Mouse (Mus musculus) frontal cortex, postnatal 14 days (tissue): ENCODE measurements around the gene Klhdc8a.
A peak's percentile ranks its signal among the peaks of the same experiment; 100 is the strongest.
"Not testable (repeated sequence)": the region's sequence is repeated elsewhere in the genome, so short reads cannot be mapped to it uniquely, and the experiment has no call there.

Experiments used
- DNase-seq, 2 experiments: peaks; one replicate each; pipeline ENCODE4 v3.0.0; 2022; ENCODE audit warnings: low spot score in 2 of 2

Klhdc8a gene

GRCm38 (mm10) chr1:132298425-132298800 is at the start of gene Klhdc8a:
Gene Klhdc8a, plus strand, starts transcription at chr1:132298626.
- DNase-seq: peak in 1 of 2 experiments; percentile 47

- DNase-seq: no peak
These were observed 44.0 kb upstream of the Klhdc8a start for GRCm38 (mm10) chr1:132254467-132254866.

GRCm38 (mm10) chr1:132260331-132260730 is 38.1 kb upstream of the Klhdc8a start:
- DNase-seq: no peak

DNA sequence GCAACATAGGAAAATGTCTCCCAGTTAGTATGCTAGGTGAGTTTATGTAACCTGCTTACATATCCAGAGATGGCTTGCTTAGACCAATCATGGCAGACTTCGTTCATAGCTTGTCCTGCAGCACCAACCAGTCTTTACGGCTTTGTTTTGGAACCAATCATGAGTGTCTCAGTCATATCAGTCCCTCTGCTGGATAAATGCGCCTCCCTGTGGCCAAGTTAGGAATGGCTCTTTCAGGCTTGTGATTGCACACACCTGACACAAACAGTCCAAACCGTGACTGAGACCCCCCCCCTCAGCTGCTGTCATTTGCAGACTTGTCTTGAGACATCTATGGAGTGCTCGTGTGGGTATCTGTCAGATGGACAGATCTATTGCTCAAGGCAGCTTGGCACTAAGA is 37.4 kb upstream of the Klhdc8a start:
- DNase-seq: no peak

- no peak for DNase-seq
These were observed 34.8 kb upstream of the Klhdc8a start for GRCm38 (mm10) chr1:132263618-132264017.

DNA sequence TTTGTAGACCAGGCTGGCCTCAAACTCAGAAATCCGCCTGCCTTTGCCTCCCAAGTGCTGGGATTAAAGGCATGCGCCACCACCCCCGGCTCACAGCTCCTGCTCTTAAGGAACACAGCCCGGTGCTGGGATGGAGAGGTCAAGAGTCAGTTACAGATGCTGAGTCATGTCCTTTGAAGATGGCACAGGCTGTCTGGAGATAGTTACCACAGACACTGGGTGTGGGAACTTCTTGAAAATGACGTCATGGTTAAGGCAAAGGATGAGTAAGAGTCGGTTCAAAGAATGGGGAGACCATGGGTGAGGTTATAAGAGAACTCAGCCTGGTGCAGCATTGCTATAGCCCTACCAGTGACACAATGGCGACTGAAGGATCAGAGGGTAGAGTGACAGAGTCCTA is 33.8 kb upstream of the Klhdc8a start:
- no peak for DNase-seq

- no peak for DNase-seq
These were observed 33.1 kb upstream of the Klhdc8a start for GRCm38 (mm10) chr1:132265211-132265859.

- DNase-seq: no peak
These were observed 32.5 kb upstream of the Klhdc8a start for GRCm38 (mm10) chr1:132265936-132266335.

- DNase-seq: no peak
These were observed 31.5 kb upstream of the Klhdc8a start for GRCm38 (mm10) chr1:132266791-132267557.

DNA sequence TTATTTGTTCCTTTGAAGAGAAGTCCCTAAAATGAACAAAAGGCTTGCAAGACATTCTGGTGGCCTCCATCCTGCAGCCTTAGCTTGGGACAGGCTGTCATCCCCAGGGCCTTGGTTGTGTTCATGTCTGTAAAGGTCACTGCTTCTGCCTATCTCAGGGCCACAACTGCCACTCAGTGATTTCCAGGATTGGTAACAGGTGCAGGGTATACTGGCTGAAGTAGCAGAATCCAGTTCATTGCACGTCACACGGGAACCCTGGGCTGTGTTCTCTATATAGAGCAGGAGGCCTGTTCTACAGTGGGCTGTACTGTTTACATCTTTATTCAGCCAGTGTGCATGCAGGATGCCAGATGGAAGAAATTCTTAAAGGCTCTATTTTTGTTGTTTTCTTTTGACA is 30.5 kb upstream of the Klhdc8a start:
- no peak for DNase-seq

DNA sequence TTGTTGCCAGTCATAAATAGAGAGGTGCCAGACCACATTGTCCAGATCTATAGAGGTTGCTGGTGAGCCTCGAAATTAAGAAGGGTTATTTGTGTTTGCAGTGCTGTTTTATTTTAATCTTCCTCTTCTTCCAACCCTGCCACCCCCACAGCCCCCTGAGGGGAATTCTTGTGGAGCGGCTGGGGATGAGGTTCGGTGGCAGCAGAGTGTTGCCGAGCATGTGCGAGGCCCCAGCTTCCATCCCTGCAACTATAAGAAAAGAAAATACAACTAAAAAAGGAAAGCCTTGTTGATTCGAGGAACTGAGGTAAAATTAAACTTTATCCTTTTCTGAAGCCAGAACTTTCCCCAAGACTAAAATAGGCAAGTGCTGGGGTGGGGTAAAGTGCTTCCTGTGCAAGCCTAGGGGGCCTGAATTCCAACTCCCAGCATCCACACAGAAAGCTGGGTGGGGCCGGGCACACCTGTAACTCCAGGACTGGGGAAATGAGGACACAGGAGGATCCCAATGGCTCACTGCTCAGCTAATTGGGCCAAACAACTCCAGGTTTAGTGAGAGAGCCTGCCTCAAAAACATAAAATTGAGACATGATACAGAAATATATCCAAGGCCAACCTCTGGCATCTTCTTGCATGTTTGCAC is 29.9 kb upstream of the Klhdc8a start:
- DNase-seq: no peak

DNA sequence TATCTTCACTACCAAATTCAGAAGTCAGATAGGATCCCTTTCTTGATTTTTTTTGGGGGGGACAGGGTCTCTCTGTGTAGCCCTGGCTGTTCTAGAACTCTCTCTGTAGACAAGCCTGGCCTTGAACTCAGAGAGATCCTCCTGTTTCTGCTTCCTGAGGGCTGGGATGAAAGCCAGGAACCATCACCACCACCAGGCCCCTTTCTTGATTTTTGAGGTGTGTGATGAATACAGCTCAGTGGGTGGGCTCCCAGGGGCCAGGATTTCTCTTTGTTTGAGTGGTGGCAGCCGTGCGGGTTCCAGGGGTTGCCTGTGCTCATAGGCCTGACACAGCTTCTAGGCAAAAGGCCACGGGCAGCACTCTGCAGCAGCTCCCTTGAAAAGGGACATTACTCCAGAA is 27.2 kb upstream of the Klhdc8a start:
- DNase-seq: no peak

DNA sequence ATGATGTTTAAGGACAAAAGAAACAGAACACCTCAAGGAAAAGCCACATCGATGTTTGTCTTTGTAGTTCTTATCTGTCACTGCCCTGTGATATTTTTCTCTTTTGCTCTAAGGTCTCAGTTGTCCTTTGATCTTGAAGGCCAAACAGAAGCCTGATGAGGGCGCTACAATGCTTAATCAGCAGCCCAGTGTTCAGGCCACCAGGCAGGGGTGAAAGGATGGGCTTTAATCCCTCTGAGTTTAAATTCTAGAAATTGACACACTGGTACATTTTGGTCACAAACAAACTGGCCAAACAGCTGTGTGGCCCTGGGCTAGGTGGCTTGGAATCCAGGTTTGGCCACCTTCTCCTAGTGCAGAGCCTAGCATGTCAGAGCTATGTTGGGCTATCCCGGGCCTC is 21.7 kb upstream of the Klhdc8a start:
- no peak for DNase-seq

DNA sequence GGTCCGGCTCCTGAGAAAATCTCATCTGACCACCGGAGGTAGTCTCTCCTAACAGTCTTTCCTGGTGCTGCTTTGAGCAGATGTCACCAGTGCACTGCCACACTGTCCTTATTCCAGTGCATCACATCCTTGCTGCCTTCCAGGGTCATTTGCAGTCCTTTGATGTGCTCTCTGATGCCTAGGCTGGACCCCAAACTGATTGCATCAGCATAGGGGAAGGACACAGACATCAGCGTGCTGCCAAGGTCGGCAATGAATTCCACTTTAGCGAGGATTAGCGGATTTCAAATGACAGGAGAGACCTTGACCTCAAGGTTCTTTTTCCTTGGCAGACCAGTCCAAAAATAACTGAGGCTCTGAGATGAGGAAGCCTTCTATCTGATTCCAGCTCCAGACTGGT is 21.3 kb upstream of the Klhdc8a start:
- DNase-seq: no peak

- DNase-seq: not testable (repeated sequence)
These were observed 17.8 kb upstream of the Klhdc8a start for GRCm38 (mm10) chr1:132280636-132281035.

DNA sequence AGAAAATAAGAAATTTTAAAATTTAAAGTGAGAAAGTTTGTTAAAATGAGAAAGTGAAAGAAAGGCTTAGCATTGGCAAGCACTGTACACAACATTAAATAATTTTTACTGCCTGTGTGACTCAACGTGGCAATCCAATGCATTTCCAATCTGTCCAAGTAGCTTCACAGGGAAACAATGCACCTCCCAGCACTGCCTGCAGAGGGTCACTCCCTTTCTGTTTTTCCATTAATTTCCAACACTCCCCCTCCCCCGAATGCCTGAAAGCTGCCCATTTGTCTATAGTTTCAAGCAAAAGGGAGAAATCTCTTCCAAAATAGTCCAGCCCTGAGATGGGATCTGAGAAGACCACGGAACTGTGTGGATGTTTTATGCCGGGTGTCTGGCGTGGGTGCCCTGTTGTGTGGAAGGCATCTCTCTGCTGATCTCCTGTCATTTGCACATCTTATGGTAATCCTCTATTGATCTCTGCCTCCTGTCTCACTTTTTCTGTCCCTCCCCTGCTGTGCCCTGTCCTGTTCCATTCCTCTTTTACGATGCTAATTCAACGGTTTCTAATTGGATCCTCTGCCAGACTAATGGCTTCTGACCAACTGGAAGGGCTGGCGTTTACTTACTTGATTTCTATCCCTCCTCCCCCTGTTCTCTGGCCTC is 16.8 kb upstream of the Klhdc8a start:
- DNase-seq: no peak

DNA sequence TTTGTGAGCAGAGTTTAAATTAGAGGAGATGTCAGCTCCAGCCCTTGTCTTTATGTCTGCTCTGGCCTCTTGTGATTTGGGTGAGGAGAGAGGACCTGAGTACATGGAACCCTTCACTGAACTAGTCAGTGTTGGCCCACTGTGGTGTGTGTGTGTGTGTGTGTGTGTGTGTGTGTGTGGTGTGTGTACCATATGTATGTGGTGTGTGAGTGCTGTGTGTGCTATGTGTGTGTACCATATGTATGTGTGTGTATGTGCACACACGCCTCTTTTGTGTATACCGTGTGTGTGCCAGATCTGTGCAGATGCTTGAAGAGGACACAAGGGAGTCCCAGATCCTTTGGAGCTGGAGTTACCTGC is 16.3 kb upstream of the Klhdc8a start:
- no peak for DNase-seq

DNA sequence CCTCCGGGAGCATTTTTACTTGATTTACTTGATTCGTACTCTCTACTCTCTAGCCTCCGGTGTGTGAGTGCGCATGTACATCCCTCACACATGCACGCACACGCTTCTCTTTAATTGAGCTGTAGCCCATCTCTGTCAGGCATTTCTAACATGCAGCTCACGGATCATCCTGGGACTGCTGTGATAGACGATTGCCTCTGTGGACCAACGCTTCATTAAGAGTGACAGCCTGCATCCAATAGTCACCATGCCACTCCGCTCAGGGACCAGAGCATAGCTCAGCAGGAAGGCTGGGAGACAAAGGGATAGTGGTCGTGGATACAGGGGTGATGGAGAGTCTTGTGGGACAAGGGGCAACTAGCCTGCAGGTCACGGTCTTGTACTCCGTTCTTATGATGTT is 15.4 kb upstream of the Klhdc8a start:
- no peak for DNase-seq

GRCm38 (mm10) chr1:132286735-132287134 is 11.7 kb upstream of the Klhdc8a start:
- no peak for DNase-seq

- no peak for DNase-seq
These were observed 11.0 kb upstream of the Klhdc8a start for GRCm38 (mm10) chr1:132287445-132287844.

- no peak for DNase-seq
These were observed 10.4 kb upstream of the Klhdc8a start for GRCm38 (mm10) chr1:132287991-132288451.

- no peak for DNase-seq
These were observed 8.5 kb upstream of the Klhdc8a start for GRCm38 (mm10) chr1:132289965-132290364.
